Mouse (Mus musculus): ENCODE results near the gene Cmtm3.
A peak's percentile ranks its signal among the peaks of the same experiment; 100 is the strongest.

Gene Cmtm3

DNA sequence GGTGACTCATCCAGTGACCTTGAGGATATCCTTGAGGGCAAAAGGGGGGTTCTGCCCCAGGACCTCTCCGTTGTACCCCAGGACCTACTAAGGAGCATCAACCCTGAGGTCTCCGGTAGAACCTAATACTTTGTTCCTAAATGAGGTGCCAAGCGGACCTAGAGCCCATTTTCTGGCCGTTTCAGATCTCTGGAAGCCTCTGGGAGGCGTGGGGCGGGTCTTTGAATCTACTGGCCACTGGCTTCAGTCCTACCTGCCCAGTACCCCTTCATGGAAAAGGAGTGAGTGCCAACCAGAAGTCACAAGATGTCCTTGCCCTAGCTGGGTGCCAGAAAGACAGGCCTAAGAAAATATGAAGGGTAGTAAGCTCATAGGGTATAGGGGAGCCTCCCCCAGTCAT, 2.5 kb downstream of the Cmtm3 start:
- DNase-seq (ENCODE audit: low spot score in 2 of 2): no peak

DNA sequence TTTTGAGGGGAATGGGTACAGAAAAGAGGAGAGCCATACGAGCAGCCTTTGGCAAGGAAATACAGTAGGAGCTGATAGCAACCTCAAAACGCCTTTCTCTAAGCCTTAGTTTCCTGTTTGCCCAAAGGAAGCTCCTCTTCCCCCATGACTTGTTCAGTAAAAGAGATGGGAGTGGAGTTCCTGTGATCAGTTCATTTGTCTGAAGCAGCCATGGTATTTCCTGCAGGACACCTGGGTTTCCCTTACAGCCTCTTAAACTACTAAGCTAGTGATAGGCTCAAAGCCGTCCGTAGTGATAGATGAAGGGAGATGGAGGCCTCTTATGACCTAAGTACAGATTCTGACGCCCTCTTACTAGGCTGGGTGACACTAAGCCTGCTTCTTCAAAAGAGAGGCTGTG, 3.2 kb downstream of the Cmtm3 start:
- no peak for DNase-seq (ENCODE audit: low spot score in 2 of 2)

DNA sequence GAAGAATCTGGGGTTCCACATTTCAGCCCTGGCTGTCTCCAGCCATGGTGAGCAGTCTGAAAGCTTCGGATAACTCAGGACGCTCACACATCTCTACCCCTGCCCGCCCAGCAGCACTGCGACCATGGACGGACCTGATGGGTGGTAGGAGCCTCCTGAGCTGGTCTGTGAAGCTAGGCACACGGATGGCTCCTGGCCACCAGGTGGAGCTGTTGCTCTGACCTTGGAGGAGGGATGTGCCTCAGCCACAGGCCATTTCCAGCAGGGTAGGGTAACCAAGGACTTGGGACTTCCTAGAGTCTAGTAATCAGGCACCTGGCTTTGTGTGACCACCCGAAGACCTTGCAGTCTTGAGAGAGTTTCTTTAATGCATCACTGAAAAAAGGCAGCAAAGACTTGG, 4.7 kb downstream of the Cmtm3 start:
- peak; percentile 71 to 75 for DNase-seq (ENCODE audit: low spot score in 2 of 2)

DNA sequence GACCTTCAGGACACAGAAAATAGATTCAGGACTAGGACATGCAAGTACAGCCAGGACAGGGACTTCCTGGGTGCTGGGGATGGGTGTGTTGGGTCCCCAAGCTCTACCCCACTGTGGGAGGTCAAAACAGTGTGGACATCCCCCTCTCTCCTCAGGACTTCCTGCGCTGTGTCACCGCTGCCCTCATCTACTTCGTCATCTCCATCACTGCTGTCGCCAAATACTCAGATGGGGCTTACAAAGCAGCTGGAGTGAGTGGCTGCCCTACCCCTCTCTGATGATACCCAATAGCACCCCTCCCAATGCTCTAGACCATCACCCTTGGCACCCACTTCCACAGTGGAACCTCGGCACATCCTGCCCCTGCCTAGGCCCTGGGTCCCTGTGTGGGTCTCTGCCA, 5.4 kb downstream of the Cmtm3 start:
- no peak for DNase-seq (ENCODE audit: low spot score in 2 of 2)

DNA sequence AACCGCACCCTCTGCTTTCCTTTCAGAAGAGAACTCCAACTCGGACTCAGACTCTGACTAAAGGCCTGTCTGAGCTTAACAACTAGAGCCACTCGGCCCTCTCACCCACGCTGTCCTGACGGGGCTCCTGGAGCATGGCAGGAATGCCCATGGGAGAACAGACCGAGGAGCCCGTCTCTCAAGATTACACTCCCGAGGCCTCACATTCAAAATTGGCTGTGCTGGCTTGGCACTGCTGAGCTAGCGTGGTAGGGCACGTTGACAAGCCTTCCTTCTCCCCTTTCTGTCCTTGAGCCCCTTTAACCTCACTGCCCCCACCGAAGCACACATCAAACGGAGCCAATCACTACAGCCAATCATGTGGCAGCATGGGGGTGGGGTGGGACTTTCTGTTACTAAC, 7.5 kb downstream of the Cmtm3 start:
- no peak for DNase-seq (ENCODE audit: low spot score in 2 of 2)

DNA sequence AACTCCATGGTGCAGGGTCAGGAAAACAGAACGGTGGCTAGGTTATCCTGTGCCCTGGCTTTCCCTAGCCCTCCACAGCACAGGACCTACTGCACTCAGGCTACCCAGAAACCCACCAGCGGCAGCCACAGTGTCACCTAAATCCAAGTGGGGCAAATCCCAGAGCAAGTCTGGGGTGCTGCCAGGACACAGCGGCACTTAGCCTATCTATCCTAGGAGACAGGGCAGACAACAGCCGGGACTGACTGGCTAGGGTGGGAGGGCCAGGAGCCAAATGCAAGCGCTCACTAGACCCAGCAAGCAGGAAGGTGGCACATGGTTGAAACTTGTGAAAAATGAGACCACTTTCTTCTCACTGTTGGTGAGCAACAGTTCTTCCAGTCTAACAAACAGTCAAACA, 9.8 kb downstream of the Cmtm3 start:
- no peak for DNase-seq (ENCODE audit: low spot score in 2 of 2)

DNA sequence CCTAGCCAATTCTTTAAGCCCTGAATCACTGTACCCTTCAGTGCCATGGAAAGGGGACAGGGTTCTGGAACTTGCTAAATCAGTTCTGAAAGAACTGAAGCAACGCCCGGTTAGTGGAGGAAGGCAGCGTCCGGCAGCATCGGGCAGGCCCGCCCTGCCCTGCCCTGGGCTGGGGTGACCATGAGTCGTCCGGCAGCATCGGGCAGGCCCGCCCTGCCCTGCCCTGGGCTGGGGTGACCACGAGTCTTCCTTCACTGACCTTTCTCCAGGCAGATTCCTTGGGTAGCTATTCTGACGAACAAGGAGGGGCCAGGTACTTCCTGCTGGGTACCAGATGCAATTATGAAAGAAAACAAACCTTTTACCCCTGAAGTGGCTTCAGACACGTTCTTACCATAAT, 10.8 kb downstream of the Cmtm3 start:
- no peak for DNase-seq (ENCODE audit: low spot score in 2 of 2)

DNA sequence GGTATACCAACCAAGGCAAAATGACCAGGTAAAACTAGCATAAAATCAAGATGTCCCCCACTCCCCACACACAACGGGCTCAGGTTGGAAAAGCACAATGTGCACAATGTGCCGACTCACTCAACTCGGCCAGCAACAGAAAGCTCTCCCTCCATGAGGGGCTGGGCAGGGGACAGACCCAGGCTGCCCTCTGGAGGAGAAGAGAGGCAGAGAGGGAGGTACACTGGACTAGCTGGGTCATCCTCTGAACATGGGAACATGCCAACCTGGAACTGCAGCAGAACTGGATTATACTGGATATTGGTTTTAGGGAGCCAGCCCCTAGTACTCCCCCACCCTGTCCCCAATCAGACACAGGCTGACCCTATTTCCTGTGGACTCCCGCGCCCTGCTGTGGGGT, 14.0 kb downstream of the Cmtm3 start:
- no peak for DNase-seq (ENCODE audit: low spot score in 2 of 2)

DNA sequence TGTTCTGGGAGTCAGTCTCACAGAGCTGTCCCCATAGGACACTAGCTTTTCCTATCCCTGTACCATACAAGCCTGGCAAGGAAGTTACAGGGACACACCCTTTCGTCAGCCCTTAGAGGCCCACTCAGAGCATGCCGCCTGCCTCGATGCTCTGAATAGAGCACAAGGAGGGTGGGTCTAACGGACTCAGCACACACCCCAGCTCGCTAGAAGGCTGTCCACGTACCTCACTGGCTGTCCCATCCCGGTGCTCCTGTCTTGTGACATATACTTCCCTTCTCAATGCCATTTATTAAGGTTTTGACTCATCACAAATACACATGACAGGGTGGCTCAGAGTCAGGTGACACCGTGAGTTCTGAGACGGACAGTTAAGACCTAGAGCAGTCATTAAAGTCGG, 15.3 kb downstream of the Cmtm3 start:
- DNase-seq (ENCODE audit: low spot score in 2 of 2): no peak

DNA sequence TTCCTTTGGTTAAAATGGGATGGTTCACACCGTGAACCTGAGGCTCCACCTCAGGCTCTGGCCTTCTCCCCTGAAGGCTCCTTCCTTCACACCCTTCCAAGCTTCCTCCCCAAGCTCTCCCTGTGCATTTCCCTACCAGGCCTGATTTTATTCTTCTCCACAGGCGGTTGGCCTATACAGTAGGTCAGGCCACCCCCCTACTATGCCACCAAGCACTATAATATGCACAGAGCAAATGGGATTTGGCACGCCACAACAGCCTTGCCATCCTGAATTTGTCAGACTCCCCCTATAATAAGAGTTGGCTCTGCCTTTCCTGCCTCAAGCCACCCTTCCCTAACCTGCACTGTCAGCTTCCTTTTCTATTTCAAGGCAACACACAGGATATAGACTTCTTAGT, 19.4 kb downstream of the Cmtm3 start:
- DNase-seq (ENCODE audit: low spot score in 2 of 2): no peak

DNA sequence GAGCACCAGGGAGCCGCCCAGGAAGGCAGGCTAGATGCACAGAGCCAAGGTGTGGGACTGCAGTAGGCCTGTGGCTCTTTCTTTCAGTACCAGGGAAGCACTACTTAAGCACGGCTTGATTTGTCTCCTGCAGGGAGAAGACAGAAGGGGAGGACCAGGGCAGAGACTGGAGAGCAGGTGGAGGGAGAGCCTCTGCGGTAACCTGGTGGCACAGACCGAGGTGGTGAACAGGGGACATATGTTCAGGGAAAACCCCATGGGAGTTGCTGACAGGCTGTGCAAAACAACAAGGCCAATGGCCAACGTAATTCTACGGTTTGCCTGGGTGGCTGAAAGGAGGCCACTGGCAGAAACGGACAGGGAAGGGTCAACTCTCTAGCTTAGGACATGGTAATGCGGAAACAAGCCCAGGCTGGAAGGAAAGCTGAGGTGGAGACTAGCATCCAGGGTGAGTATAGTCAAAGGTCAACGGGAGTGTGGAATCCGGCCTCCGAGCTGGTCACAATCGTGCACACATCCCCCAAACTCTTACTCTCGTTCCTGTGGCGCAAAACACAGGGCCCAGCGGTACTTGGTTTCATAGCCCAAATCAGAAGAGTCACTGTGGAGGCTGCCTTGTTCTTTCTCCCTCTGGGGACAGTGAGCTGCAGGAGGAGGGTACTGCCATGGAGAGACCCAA, 20.7 kb downstream of the Cmtm3 start:
- no peak for DNase-seq (ENCODE audit: low spot score in 2 of 2)

DNA sequence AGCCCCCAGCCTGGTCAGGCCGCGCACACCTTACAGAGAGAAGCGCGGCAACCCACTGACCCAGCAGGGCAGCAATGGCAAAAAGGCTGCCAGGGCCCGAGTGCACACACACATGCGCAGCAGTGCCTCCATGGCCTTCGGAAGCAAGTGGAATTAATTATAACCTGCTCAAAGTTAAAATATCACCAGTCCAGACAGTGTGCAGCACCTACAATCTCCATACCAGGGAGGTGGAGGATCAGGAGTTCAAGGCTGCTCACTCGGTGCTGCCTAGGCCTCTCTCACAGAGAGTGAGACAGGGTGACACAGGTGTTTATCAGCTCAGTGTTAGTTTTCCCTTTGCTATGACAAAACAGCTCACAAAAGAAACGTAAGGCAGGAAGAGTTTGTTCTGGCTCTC, 26.5 kb downstream of the Cmtm3 start:
- no peak for DNase-seq (ENCODE audit: low spot score in 2 of 2)

DNA sequence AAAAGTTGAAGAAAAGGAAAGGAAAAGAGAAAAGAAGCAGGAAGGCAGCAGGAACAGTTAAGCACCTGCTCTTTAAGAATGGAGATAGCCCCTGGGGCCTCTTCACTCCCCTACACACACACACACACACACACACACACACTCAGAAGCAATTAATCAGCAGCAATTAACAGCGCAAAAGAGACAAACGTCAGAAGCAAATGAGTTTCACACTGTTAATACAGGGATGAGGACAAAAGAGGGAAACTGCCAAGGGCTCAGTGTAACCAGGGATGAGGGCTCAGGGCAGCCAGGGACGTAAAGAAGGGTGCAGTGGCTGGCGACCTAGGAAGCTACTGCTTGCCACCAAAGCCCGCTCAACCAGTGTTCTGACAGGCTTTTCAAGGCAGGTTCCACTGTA, 28.2 kb downstream of the Cmtm3 start:
- no peak for DNase-seq (ENCODE audit: low spot score in 2 of 2)

DNA sequence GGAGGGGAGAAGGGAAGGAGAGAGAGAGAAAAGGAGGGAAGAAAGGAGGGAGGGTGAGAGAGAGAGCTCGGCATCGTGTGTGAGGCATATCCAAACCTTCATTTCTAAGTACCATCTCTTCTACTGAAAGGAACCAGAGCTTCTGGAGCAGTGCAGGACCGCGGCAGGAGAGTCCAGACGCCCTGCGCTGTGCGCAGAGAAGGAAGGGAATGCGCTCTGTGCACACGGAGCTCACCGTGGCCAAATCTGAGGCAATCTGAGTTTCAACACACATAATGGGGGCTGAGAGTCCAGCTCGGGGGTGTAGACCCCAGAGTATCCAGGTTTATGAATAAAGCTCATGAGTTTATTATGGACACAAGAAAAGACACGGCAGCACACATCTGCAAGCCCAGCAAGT, 30.4 kb downstream of the Cmtm3 start:
- DNase-seq (ENCODE audit: low spot score in 2 of 2): no peak

DNA sequence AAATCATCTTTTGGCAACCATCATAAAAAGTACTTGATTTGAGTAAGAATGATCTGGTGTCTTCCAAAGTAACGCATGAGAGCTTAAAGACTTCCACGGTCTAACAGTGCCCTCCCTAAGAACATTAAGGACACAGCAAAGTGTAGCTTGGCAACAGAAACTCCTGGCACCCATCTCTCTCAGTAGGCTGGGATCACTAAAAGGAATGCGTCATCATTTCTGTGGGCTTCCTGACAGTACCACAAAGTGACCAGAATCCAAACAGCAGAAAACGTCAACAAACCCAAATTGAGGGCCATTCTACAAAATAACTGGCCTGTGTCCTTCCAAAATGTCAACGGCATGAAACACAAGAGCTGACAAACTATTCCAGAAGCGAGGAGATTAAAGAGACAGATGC, 30.9 kb downstream of the Cmtm3 start:
- no peak for DNase-seq (ENCODE audit: low spot score in 2 of 2)

DNA sequence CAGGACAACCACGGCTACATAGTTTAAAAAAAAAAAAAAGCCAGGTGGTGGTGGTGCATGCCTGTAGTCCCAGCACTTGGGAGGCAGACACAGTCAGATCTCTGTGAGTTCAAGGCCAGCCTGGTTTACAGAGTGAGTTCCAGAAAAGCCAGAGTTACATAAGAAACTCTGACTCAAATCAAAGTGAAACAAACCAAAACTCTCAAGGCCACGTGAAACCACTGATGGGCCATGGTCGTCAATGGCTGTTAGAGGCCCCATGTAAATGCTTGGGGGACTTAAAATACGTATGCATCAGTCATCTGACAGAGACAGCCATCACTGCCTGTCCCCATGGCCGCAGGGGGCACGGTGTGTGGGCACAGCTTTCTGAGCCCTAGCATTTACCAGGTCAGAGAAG, 31.9 kb downstream of the Cmtm3 start:
- DNase-seq (ENCODE audit: low spot score in 2 of 2): no peak

DNA sequence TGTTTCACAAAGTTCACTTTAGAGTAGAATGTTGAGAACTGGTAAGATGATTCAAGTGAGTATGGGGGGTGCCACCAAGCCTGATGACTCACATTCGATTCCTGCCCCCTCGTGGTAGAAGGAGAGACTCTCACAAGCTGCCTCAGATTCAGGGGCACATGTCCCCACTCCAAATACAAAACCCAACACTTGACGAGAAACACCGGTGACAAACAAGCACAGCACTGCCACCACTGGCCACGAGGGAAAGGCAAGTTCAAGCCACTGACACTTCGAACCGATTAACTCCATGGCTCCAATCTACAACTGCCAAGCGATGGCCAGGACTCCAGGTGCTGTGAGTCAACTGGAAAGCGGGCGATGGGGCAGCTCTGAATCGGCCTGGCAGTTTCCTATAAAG, 34.6 kb downstream of the Cmtm3 start:
- no peak for DNase-seq (ENCODE audit: low spot score in 2 of 2)

DNA sequence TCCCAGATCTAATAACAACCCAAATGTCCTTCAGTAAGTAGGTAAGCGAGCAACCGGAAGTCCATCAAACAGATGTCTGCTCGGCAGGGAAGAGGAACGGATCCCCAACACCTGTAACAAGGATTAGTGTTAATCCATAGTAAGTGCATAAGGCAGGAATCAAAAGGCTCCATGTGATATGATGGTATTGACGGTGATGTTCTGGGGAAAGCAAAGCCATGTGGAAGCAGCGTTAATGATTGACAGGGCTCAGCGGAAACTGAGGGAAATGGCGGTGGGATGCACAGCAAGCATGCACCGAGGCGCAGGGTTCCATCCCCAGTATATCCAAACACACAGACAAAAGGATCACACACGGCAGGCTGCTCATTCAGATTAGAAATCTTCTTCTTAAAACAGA, 35.1 kb downstream of the Cmtm3 start:
- DNase-seq (ENCODE audit: low spot score in 2 of 2): no peak

DNA sequence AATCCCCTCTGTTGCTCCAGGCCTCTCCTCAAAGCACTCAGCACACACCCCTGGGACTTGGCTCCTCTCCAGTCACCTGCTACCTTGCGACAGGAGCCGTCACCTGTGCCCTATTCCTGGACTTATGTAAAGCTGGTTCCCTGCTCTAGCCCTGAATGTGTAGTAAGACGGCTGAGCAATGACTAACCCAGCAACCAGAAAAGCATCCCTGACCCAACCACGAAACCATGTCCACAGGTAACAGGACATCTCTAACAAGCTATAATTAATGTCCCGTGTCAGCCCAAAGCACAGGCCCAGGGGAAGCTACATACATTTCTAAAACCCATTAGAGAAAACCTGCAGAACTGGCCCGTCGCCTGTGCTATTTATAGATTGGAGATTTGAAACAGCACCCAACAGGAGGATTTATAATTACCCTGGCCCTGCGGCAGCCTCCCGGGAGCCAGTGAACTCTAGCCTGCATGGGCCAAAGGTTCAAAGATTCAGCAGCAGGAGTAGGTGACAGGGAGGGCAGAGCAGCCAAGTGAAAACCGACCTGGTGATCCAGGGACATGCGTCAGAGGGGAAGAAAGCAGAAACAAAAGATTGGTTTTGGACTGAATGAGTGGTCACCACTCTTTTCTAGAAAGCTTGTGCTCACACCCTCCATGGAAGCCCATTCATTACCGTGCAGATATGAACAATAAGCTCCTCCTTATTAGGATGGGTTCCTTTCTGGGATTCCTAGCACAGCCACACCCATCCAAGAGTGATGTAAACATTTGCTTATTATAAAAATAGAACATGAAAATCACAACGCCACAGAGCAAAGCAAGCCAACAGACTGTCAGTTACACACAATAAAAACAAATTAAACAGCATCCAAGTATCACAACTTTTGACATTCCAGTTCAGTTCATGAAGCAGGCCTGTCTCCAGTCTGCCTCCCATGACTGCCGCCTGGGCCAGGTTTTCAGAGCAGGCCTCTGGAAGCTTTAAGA, 35.9 kb downstream of the Cmtm3 start:
- DNase-seq (ENCODE audit: low spot score in 2 of 2): no peak

DNA sequence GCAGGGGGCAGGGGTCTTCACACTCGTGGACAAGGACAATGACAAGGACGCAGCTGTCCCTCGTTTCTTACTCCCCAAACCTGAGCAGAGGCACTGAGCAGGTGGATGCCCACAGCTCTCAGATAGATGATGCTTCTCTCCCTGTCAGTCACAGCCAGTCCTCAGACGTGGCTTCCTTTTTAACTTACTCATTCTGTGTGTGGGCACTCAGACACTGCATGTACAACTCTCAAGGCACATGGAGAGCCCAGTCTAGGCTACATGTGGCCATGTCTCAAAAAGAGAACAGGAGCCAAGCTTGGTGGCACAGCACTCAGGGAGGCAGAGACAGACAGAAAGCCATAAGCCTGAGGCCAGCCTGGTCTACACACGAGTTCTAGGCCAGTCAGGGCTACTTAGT, 36.7 kb downstream of the Cmtm3 start:
- no peak for DNase-seq (ENCODE audit: low spot score in 2 of 2)

DNA sequence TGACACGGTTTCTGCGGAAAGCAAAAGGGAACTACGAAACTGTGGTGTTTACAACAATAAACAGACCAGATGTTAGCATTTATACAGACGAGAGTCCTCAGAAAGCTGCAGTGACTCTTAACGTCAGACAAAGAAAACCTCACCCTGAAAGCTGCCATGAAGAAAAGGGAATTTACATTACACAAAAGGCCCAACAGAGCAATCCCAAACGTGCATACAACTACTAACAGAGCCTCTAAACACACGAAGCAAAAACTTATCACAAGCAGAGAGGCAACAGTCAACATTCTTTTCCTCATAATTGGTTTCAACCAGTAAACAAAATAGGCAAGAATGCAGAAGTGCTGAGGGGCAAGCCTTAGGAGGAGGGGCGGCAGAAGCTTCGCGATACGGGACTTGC, 37.5 kb downstream of the Cmtm3 start:
- no peak for DNase-seq (ENCODE audit: low spot score in 2 of 2)

DNA sequence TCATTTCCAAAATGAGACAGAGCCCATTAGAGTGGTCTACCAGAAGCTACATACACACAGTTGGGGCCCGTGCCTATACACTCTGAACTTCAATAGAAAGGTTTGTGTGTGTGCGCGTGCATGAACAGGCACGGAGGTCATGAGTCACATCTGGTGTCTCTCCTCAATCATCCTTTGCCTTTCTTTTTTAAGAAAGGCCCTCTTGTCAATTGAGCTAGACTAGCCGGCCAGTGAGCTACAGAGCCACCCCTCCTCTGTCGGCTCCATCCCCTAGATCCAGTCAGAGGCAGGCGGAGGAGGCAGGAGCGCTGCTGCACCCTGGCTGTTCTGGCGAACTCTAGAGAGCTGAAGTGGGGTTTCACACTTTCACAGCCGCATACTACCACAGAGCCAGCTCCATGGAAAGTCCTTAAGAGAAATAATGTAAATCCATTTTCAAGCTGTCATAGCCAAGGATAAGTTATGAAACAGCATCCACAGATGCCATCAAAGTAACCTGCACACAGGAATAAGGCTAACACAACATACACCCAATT, 40.2 kb downstream of the Cmtm3 start:
- no peak for DNase-seq (ENCODE audit: low spot score in 2 of 2)

DNA sequence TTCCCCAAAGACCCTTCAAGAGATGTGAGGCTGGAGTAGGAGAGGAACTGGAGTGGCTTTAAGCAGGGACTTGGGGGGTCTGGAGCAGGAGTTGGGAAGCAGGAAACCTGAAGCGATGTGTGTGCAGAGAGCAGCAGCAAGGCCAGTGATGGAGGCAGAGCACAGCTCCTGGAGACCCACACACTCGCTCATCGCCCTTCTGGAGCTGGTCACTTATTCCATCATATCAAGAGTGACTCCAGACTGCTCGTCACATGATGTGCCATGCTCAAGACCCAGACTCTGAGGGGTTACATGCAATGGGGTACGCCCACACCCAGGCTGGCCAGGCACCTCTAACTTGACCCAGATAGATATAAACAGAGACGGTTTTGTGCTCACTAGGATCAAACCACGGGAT, 41.1 kb downstream of the Cmtm3 start:
- DNase-seq (ENCODE audit: low spot score in 2 of 2): no peak
